Mouse (Mus musculus) splenic B cell, adult 2 months (primary cell): Measurements from ENCODE around the gene Entpd3.

Experiments used
- DNase-seq: peaks from one replicate; pipeline ENCODE4 v3.0.0-alpha.2; 2011; ENCODE audit warnings: low read depth, low spot score
- H3K27me3 ChIP-seq: 2 replicates; pipeline ENCODE4 v1.6.1; 2012; ENCODE audit warnings: mild to moderate bottlenecking, low read length, moderate library complexity, mixed read lengths; ENCODE audit not compliant: control insufficient read depth, poor library complexity, insufficient read depth, severe bottlenecking
- H3K36me3 ChIP-seq: 2 replicates; pipeline ENCODE4 v1.6.1; 2012; ENCODE audit warnings: mild to moderate bottlenecking, low read length, moderate library complexity, mixed read lengths; ENCODE audit not compliant: control insufficient read depth, poor library complexity, insufficient read depth, severe bottlenecking

Entpd3 gene

DNA sequence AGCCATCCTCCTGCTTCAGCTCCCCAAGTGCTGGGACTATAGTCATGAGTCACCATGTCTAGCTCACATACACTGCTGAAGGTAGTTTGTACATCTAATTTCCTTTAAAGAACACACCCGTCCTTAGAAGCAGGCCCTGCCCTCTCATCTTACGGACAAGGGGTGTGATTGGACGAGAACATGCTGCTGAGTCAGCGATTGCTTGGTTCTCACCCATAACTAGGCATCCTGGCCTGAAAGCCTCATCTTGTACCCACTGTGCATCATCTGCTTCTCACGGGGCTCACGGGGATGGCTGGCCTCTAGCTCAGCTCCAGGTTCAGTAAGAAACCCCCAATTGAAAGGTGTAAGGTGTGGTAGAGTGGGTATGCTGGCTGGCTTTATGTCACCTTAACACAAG, 74.4 kb downstream of the Entpd3 start:
- no peak for DNase-seq
- H3K27me3 ChIP-seq = no peaks in the 10 kb centered on the region

More for the DNA sequence above, 74.4 kb downstream of the Entpd3 start:
- H3K36me3 ChIP-seq = no peaks in the 10 kb centered on the region
